ENCODE assay signal across 9 mouse cellular contexts in genomic region chr8:78023467-78023866, GRCm38 (mm10).
A peak's percentile ranks its signal among the peaks of the same experiment; 100 is the strongest.
DNase-seq lines count a peak whose midpoint lies in the region; ATAC-seq and TF ChIP-seq lines count a peak whose summit lies in the region.
"Had no signal": no experiment of that assay in that cellular context is flagged by ENCODE, and none has a peak within 500 bp of the region (broad histone marks: within the 10 kb centered on the region; RNA-seq: fewer than 3 reads in every experiment).

No protein-coding gene starts in this region.

- TF ChIP-seq CTCF in heart, postnatal 0 days (IDR thresholded peaks at IDR 0.05; ENCODE audit: low read depth) = no peak
- no peak for TF ChIP-seq CTCF in lung, postnatal 0 days (IDR thresholded peaks at IDR 0.05)

- H3K4me2 ChIP-seq in heart, postnatal 0 days (ENCODE audit: low read depth, low read length) = no peak overlapping the region
- H3K4me2 ChIP-seq in intestine, embryonic 16.5 days (ENCODE audit: low read depth, low read length) = no peak overlapping the region
- no peak overlapping the region for H3K4me2 ChIP-seq in lung, postnatal 0 days (replicated peaks; ENCODE audit: low read depth, low read length)

- TF ChIP-seq EP300 in heart, postnatal 0 days (IDR thresholded peaks at IDR 0.05; ENCODE audit: low read depth) = no peak
- no peak for TF ChIP-seq EP300 in lung, postnatal 0 days (IDR thresholded peaks at IDR 0.05)

- H3K27ac ChIP-seq in heart, postnatal 0 days (ENCODE audit: low read depth) = peak overlapping the region; percentile 79
- peak overlapping the region; percentile 62 for H3K27ac ChIP-seq in intestine, embryonic 16.5 days (ENCODE audit: low read length)
- H3K27ac ChIP-seq in lung, postnatal 0 days (ENCODE audit: low read length) = peak overlapping the region; percentile 68

- peaks cover 51% of the 10 kb centered on the region for H3K4me1 ChIP-seq in heart, postnatal 0 days (ENCODE audit: control insufficient read depth, insufficient read depth)
- H3K4me1 ChIP-seq in intestine, embryonic 16.5 days (ENCODE audit: control insufficient read depth, insufficient read depth, low read length) = no peaks in the 10 kb centered on the region
- H3K4me1 ChIP-seq in lung, postnatal 0 days (ENCODE audit: insufficient read depth, low read depth, low read length) = peaks cover 11% of the 10 kb centered on the region; the same call in 1 of the 2 replicates

- no peaks in the 10 kb centered on the region for H3K9me3 ChIP-seq in heart, postnatal 0 days (replicated peaks; ENCODE audit: control insufficient read depth, low read length)
- H3K9me3 ChIP-seq in intestine, embryonic 16.5 days (ENCODE audit: control insufficient read depth, low read length) = no peaks in the 10 kb centered on the region
- H3K9me3 ChIP-seq in lung, postnatal 0 days (ENCODE audit: low read length) = no peaks in the 10 kb centered on the region

- intact Hi-C loops in heart, postnatal 14 days (cut with DNase I) = no loop called here

- no peak overlapping the region for H3K9ac ChIP-seq in heart, postnatal 0 days (replicated peaks; ENCODE audit: low read depth, low read length)
- no peak overlapping the region for H3K9ac ChIP-seq in intestine, embryonic 16.5 days (ENCODE audit: low read depth, low read length)
- no peak overlapping the region for H3K9ac ChIP-seq in lung, postnatal 0 days (replicated peaks; ENCODE audit: low read depth)

- H3K36me3 ChIP-seq in heart, postnatal 0 days (replicated peaks; ENCODE audit: control insufficient read depth, insufficient read depth, low read length) = no peaks in the 10 kb centered on the region
- H3K36me3 ChIP-seq in intestine, embryonic 16.5 days (ENCODE audit: control insufficient read depth, insufficient read depth, low read length) = no peaks in the 10 kb centered on the region
- H3K36me3 ChIP-seq in lung, postnatal 0 days (ENCODE audit: insufficient read depth, low read length) = no peaks in the 10 kb centered on the region

- ATAC-seq in heart, postnatal 0 days (ENCODE audit: insufficient read depth, low read depth) = 0 out of 2 replicates have a peak, but pooled peaks have one; percentile 8
- ATAC-seq in intestine, embryonic 16.5 days = peak; percentile 89
- ATAC-seq in lung, postnatal 0 days = peak; percentile 76
- no peak for ATAC-seq in megakaryocyte progenitor cell, adult 5-6 weeks (replicated peaks; ENCODE audit: poor library complexity)
- ATAC-seq in megakaryocyte, adult 5-6 weeks (ENCODE audit: poor library complexity, severe bottlenecking) = no peak

- no peaks in the 10 kb centered on the region for H3K27me3 ChIP-seq in heart, postnatal 0 days (ENCODE audit: control insufficient read depth, insufficient read depth, low read length)
- no peaks in the 10 kb centered on the region for H3K27me3 ChIP-seq in intestine, embryonic 16.5 days (replicated peaks; ENCODE audit: control insufficient read depth, insufficient read depth, low read length)
- H3K27me3 ChIP-seq in lung, postnatal 0 days (replicated peaks; ENCODE audit: insufficient read depth, low read length) = no peaks in the 10 kb centered on the region

- H3K4me3 ChIP-seq in heart, postnatal 0 days (ENCODE audit: low read depth, low read length) = no peak overlapping the region
- H3K4me3 ChIP-seq in intestine, embryonic 16.5 days (ENCODE audit: low read length) = no peak overlapping the region
- H3K4me3 ChIP-seq in lung, postnatal 0 days (ENCODE audit: low read depth, low read length) = no peak overlapping the region

- peak; percentile 71 for DNase-seq in heart, postnatal 0 days (ENCODE audit: low spot score)
- no peak for DNase-seq in heart, postnatal 14 days
- peak; percentile 69 for DNase-seq in adipocyte (ENCODE audit: low spot score)
- peak; percentile 95 for DNase-seq in lung, postnatal 0 days (ENCODE audit: low spot score)
- DNase-seq in spleen, postnatal 10 days (ENCODE audit: low spot score in 2 of 2) = no peak
- DNase-seq: adrenal gland, postnatal 14 days had no signal

- WGBS in heart, postnatal 0 days = 15% methylated on average over 7 of the region's 7 CpGs
- WGBS in intestine, embryonic 16.5 days = 19% methylated on average over 7 of the region's 7 CpGs
- 3% methylated on average over 7 of the region's 7 CpGs for WGBS in lung, postnatal 0 days

Comparison
In these comparisons a context has a peak if more than half of its experiments do, and no peak if none do; other contexts are left out.
1. DNase-seq: peak in heart, postnatal 0 days (single experiment), adipocyte (single experiment) and lung, postnatal 0 days (single experiment); none in heart, postnatal 14 days (0 of 2) and spleen, postnatal 10 days (0 of 2).
2. ATAC-seq: peak in heart, postnatal 0 days (single experiment), intestine, embryonic 16.5 days (single experiment) and lung, postnatal 0 days (single experiment); none in megakaryocyte progenitor cell, adult 5-6 weeks (single experiment) and megakaryocyte, adult 5-6 weeks (single experiment).
3. Peak in every context shown above with its lines, with median percentiles within 50 percentile points of each other: H3K27ac ChIP-seq.